Mouse (Mus musculus) lung, embryonic 14.5 days (tissue): ENCODE results near the gene Grm4. TPM values are rescaled to one million over a fixed set of nuclear protein-coding genes. Genes with fewer than 3 reads are reported as not detected.

Experiments
- ATAC-seq: fragments of 200-750 bp; cut with Nextera tagmentation; 2 replicates; pipeline ENCODE4 v1.8.0; 2017; ENCODE audit warnings: mild to moderate bottlenecking, moderate TSS enrichment, moderate library complexity; ENCODE audit not compliant: insufficient read depth
- DNase-seq: peaks from one replicate; pipeline ENCODE4 v3.0.0-alpha.2; 2015
- H3K27ac ChIP-seq: fragments of 300-500 bp; sonication (generic); 2 replicates; pipeline ENCODE4 v1.5.1; 2014; ENCODE audit warnings: low read depth, mild to moderate bottlenecking, moderate library complexity
- H3K27me3 ChIP-seq: fragments of 300-500 bp; sonication (generic); 2 replicates; pipeline ENCODE4 v1.6.1; 2014; ENCODE audit warnings: low read length, control low read depth; ENCODE audit not compliant: insufficient read depth
- H3K36me3 ChIP-seq: fragments of 300-500 bp; sonication (generic); 2 replicates; pipeline ENCODE4 v1.6.1; 2014; ENCODE audit warnings: control low read depth; ENCODE audit not compliant: insufficient read depth
- H3K4me1 ChIP-seq: fragments of 300-500 bp; sonication (generic); 2 replicates; pipeline ENCODE4 v1.6.1; 2014; ENCODE audit warnings: antibody characterized with exemption, control low read depth; ENCODE audit not compliant: insufficient read depth
- H3K4me2 ChIP-seq: fragments of 300-500 bp; sonication (generic); 2 replicates; pipeline ENCODE4 v1.6.1; 2014; ENCODE audit warnings: mild to moderate bottlenecking
- H3K4me3 ChIP-seq: fragments of 300-500 bp; sonication (generic); 2 replicates; pipeline ENCODE4 v1.5.1; 2014; ENCODE audit warnings: low read depth, low read length
- H3K9ac ChIP-seq: fragments of 300-500 bp; sonication (generic); 2 replicates; pipeline ENCODE4 v1.6.1; 2014
- H3K9me3 ChIP-seq: fragments of 300-500 bp; sonication (generic); 2 replicates; pipeline ENCODE4 v1.6.1; 2016; ENCODE audit warnings: low read depth, low read length, control low read depth
- CTCF ChIP-seq: IDR thresholded peaks from 2 replicates; pipeline ENCODE4 v1.5.1; 2016; ENCODE audit warnings: antibody characterized with exemption, low read depth
- WGBS: fragments of 180-500 bp; shearing (Covaris S2); extraction: QIAGEN DNeasy Blood & Tissue Kit; methylation state at CpG from one replicate; pipeline ENCODE4 v1.1.7; 2014; 5-methylcytosine and 5-hydroxymethylcytosine counted together
- polyA plus RNA-seq: library from polyadenylated mRNA; unstranded; fragments of >200 nt; fragmentation: Nextera tagmentation; extraction: Ambion mirVana; gene quantifications from 2 replicates; pipeline ENCODE4 v1.2.1, GENCODE M21; 2014

The Grm4 gene
- 0.05 and 0.11 TPM in 2 replicates for polyA plus RNA-seq

DNA sequence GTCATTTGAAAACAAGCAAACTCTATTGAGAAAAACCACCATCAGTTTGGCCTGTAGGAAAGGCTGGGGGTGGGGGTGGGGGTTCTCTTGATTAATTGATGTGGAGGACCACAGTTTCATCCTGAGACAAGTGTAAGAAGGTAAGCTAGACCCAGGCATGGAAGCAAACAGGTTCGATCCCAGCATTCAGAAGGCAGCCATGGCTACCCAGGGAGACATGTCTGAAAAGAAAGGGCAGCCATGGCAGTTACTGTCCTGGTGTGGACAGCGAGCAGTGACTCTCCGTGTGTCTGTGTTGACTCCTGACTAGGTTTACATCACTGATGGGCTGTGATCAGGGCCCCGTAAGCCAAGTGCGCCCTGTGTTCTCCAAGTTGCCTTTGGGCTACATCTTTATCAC, at the start of gene Grm4:
Grm4 (minus strand) TSS at position 101 of the 400 bp plus-strand sequence.
- DNase-seq = no peak

DNA sequence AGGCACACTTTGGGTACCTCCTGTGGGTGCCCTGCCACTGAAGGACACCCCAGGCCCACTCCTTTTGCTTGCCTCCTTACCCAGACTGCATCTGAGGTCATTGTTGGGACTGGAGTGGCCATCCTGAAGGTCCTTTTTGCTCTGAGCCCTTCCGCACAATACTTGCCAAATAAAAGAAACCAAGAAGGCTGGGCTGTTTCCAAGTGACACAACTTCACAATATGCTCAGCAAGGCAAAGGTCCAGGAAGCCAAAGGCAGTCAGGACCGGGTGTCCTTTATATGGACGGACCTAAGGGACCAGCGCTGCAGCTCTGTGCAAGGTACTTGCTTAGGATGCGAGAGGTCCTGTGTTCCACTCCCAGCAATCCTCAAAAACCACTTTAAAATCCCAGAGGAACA, 47.0 kb upstream of the Grm4 start:
- H3K27ac ChIP-seq = no peak overlapping the region
- H3K4me2 ChIP-seq = no peak overlapping the region
- H3K36me3 ChIP-seq = peaks cover 3% of the 10 kb centered on the region; the same call in 1 of the 2 replicates
- 0 out of 2 replicates have a peak, but pooled peaks cover 6% of the 10 kb centered on the region for H3K4me1 ChIP-seq
- H3K4me3 ChIP-seq = no peak overlapping the region
- DNase-seq (no peak), ATAC-seq (no peak)
- H3K9ac ChIP-seq = no peak overlapping the region
- no peaks in the 10 kb centered on the region for H3K9me3 ChIP-seq
- H3K27me3 ChIP-seq = no peaks in the 10 kb centered on the region
- TF ChIP-seq CTCF = no peak
- 88% methylated on average over 5 of the region's 5 CpGs for WGBS

More for the DNA sequence above, at the start of gene Grm4:
- no peaks in the 10 kb centered on the region for H3K4me1 ChIP-seq
- WGBS = 73% methylated on average over 5 of the region's 5 CpGs
- no peaks in the 10 kb centered on the region for H3K9me3 ChIP-seq
- H3K27me3 ChIP-seq = peaks cover 40% of the 10 kb centered on the region
- H3K27ac ChIP-seq = no peak within 1 kb of the TSS
- no peak for ATAC-seq
- H3K4me3 ChIP-seq = no peak within 1 kb of the TSS
- no peak for TF ChIP-seq CTCF
- H3K4me2 ChIP-seq = no peak within 1 kb of the TSS
- no peak within 1 kb of the TSS for H3K9ac ChIP-seq
- H3K36me3 ChIP-seq = no peaks in the 10 kb centered on the region

DNA sequence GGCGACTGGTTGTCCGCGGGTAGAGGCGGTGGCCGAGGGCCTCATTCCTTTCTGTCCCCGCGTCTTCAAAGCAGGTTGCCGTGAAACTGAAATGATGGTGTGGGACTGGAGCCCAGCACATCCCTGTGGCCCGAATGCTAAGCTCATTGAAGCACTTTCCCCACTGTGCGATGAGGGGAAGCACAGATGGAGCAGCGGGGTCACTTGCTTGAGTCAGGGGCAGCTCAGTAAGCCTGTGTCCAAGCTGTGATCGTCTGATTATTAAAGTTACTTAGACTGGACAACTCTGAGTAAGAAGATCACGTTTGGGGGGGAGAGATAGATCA, 44.7 kb upstream of the Grm4 start:
- WGBS = under 1% methylated on average over 13 of the region's 13 CpGs
- H3K9me3 ChIP-seq = no peaks in the 10 kb centered on the region
- DNase-seq (no peak), ATAC-seq (no peak; the same call in none of the 2 replicates)
- peak overlapping the region; percentile 98 for H3K4me2 ChIP-seq
- no peaks in the 10 kb centered on the region for H3K27me3 ChIP-seq
- H3K9ac ChIP-seq = peak overlapping the region; percentile 62
- H3K4me3 ChIP-seq = peak overlapping the region; percentile 61
- H3K4me1 ChIP-seq = 0 out of 2 replicates have a peak, but pooled peaks cover 6% of the 10 kb centered on the region
- no peak for TF ChIP-seq CTCF
- no peak overlapping the region for H3K27ac ChIP-seq
- H3K36me3 ChIP-seq = peaks cover 13% of the 10 kb centered on the region

DNA sequence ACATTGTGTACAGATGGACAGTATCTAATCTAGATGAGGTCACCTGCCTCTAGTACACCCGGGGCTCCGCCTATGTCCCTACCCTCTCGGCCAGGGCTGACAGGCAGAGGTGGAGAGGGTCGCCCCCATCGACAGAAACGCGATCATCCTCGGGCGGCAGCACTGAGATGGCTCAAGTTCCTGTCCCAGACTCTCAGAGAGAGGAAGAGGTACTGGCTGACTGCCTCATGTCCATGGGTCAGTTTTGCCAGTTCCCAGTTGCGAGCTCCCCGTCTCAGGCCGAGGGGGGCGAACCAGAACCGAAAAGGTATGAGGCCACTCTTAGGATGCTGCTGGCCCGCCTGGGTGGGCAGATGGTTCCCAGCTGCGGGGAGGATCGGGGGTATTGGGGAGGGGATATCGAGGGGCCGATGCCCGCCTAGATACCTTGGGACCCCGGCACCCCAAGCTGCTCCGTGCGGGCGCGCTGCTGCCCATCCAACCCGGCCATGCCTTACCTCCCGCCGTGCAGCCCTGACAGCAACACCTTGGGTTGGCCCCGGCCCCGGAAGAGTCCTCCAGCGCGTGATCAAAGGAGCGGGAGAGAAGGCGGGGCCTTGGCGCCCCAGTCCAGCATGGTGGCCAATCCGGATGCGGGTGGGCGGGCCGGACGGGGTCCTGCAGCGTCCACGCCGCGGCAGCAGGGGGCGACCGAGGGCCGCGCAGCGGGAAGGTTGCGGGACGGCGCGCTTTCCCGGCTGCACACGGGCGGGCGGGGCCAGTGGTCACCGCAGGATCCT, 44.1 kb upstream of the Grm4 start, which contains the start of gene AI413582:
AI413582 (minus strand) TSS at position 594 of the 779 bp plus-strand sequence.
- peak; percentile 65 for TF ChIP-seq CTCF
- H3K4me2 ChIP-seq = peak within 1 kb of the TSS; percentile 98
- H3K9me3 ChIP-seq = no peaks in the 10 kb centered on the region
- peak within 1 kb of the TSS; percentile 62 for H3K9ac ChIP-seq
- H3K27ac ChIP-seq = no peak within 1 kb of the TSS; the same call in 1 of the 2 replicates
- DNase-seq (peak; percentile 96), ATAC-seq (peak; percentile 95)
- H3K4me3 ChIP-seq = peak within 1 kb of the TSS; percentile 61
- 0 out of 2 replicates have a peak, but pooled peaks cover 6% of the 10 kb centered on the region for H3K4me1 ChIP-seq
- no peaks in the 10 kb centered on the region for H3K27me3 ChIP-seq
- under 1% methylated on average over 58 of the region's 58 CpGs for WGBS
- H3K36me3 ChIP-seq = peaks cover 18% of the 10 kb centered on the region

DNA sequence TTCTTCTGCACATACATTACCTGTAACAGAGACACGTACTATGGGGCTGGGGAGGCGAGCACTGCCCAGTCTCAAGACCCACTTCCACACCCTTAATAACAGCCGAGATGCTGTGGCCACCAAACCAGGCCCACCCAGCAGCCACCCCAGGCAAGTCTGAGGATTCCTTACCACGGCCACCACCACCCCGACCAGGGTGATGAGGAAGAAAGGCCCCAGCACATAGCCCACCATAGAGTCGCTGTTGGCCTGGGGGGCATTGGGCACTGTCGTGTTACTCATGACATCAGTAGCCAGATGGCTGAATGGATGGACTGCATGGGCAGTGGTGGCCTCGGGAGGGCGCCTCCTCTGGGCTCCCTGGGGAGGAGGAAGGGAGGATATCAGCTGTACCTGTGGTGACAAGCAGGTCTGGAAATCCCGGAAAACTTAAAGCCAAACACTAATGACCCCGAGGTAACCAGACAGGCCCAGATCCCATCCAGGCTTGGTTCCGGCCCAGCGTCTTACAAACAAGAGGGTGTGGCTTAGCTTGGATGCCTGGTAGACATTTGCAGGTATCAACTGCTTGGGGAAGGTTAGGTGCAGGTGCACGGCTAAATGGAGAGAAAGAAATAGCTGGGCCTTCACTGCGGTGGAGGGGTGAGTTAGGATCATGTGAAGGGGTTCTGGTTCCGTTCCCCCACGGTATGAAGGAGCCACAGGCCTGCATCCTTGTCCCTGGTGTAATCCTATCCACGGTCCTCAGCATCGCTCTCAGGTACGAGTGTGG, 43.4 kb upstream of the Grm4 start:
- no peak overlapping the region; the same call in 1 of the 2 replicates for H3K27ac ChIP-seq
- peak; percentile 48 for TF ChIP-seq CTCF
- no peaks in the 10 kb centered on the region for H3K9me3 ChIP-seq
- H3K4me2 ChIP-seq = peak overlapping the region; percentile 98
- 0 out of 2 replicates have a peak, but pooled peaks cover 6% of the 10 kb centered on the region for H3K4me1 ChIP-seq
- peaks cover 22% of the 10 kb centered on the region for H3K36me3 ChIP-seq
- ATAC-seq = no peak; the same call in 1 of the 2 replicates
- peak overlapping the region; percentile 61 for H3K4me3 ChIP-seq
- H3K27me3 ChIP-seq = no peaks in the 10 kb centered on the region
- peak overlapping the region; percentile 62; the same call in 1 of the 2 replicates for H3K9ac ChIP-seq
- DNase-seq = peak; percentile 28
- 11% methylated on average over 20 of the region's 20 CpGs for WGBS

DNA sequence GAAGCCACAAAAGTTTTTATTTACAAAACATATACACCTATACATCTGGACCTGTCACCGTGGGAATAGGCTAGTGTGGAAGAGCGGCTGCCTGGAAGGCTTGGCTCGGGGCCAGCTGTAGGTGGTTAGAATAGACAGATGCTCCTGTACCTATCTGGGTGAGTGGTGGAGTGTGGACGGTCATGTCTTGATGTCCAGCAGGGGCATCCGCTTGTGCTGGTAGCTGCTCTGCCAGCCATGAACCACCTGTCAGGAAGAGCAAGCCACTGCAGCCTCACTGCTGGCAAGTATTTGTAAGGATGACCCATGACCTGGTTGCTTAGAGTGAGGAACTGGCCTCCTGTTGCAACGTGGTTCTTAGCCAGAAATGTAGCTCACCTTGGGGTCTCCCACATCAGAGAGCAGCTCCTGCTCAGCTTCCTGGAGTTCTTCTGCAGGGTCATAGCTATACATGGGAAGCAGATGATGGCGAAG, 42.6 kb upstream of the Grm4 start:
- 0 out of 2 replicates have a peak overlapping the region, but pooled peaks have one; percentile 98 for H3K4me2 ChIP-seq
- ATAC-seq (no peak), DNase-seq (no peak)
- no peak overlapping the region for H3K9ac ChIP-seq
- WGBS = 44% methylated on average over 7 of the region's 7 CpGs
- H3K4me3 ChIP-seq = no peak overlapping the region
- peaks cover 22% of the 10 kb centered on the region for H3K36me3 ChIP-seq
- no peak for TF ChIP-seq CTCF
- no peaks in the 10 kb centered on the region for H3K27me3 ChIP-seq
- 0 out of 2 replicates have a peak, but pooled peaks cover 6% of the 10 kb centered on the region for H3K4me1 ChIP-seq
- no peaks in the 10 kb centered on the region for H3K9me3 ChIP-seq
- no peak overlapping the region for H3K27ac ChIP-seq
